10 mouse cellular contexts compared by ENCODE assay signal in the genomic region with DNA sequence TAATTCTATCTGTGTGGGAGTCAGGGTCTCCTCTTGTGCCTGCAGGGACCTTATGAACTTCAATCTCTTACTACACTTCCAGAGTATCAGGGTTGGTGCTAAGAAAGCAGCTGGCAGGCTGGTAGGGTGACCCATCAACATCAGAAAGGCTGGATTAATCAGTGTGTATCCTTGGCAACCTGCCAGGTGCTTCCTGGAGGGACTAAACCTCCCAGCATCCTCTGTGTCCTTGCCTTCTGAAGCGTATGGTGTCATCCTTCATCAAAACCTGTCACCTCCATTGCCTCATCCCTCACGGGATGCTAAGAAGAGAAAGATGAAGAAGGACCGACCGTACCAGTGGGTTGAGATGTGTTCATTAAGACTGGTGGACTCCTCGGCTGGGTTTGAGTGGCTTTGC. TPM values are rescaled to one million over a fixed set of nuclear protein-coding genes. Genes with fewer than 3 reads are reported as not detected.
DNase-seq lines count a peak whose midpoint lies in the region; ATAC-seq lines count a peak whose summit lies in the region.
"Had no signal": no experiment of that assay in that cellular context is flagged by ENCODE, and none has a peak within 500 bp of the region (broad histone marks: within the 10 kb centered on the region; RNA-seq: fewer than 3 reads in every experiment).

No protein-coding gene starts in this region.

- H3K4me1 ChIP-seq in heart, embryonic 15.5 days (replicated peaks), result peaks cover 9% of the 10 kb centered on the region
- H3K4me1 ChIP-seq in hindbrain, embryonic 12.5 days, result peaks cover 42% of the 10 kb centered on the region
- peaks cover 27% of the 10 kb centered on the region for H3K4me1 ChIP-seq in midbrain, embryonic 15.5 days
- H3K4me1 ChIP-seq: liver, embryonic 13.5 days had no signal

- no peak overlapping the region for H3K9ac ChIP-seq in heart, embryonic 15.5 days
- H3K9ac ChIP-seq in hindbrain, embryonic 12.5 days, result no peak overlapping the region
- H3K9ac ChIP-seq in midbrain, embryonic 15.5 days, result no peak overlapping the region
- H3K9ac ChIP-seq: liver, embryonic 13.5 days had no signal

- H3K9me3 ChIP-seq in heart, embryonic 15.5 days (replicated peaks), result no peaks in the 10 kb centered on the region
- no peaks in the 10 kb centered on the region for H3K9me3 ChIP-seq in hindbrain, embryonic 12.5 days (replicated peaks)
- H3K9me3 ChIP-seq in midbrain, embryonic 15.5 days, result no peaks in the 10 kb centered on the region
- H3K9me3 ChIP-seq: liver, embryonic 13.5 days had no signal

- H3K36me3 ChIP-seq in heart, embryonic 15.5 days, result no peaks in the 10 kb centered on the region
- peaks cover 11% of the 10 kb centered on the region; the same call in 1 of the 2 replicates for H3K36me3 ChIP-seq in hindbrain, embryonic 12.5 days
- H3K36me3 ChIP-seq in midbrain, embryonic 15.5 days (replicated peaks), result no peaks in the 10 kb centered on the region
- H3K36me3 ChIP-seq: liver, embryonic 13.5 days had no signal

- H3K27me3 ChIP-seq in heart, embryonic 15.5 days, result peaks cover 6% of the 10 kb centered on the region; the same call in 1 of the 2 replicates
- no peaks in the 10 kb centered on the region for H3K27me3 ChIP-seq in hindbrain, embryonic 12.5 days
- no peaks in the 10 kb centered on the region for H3K27me3 ChIP-seq in midbrain, embryonic 15.5 days (replicated peaks)
- H3K27me3 ChIP-seq: liver, embryonic 13.5 days had no signal

- intact Hi-C loops in heart, postnatal 36 days (cut with DNase I), result no loop called here

- H3K4me3 ChIP-seq in heart, embryonic 15.5 days, result no peak overlapping the region
- no peak overlapping the region for H3K4me3 ChIP-seq in hindbrain, embryonic 12.5 days
- H3K4me3 ChIP-seq in midbrain, embryonic 15.5 days, result no peak overlapping the region
- H3K4me3 ChIP-seq: liver, embryonic 13.5 days had no signal

- peak overlapping the region; percentile 16 for H3K27ac ChIP-seq in heart, embryonic 15.5 days
- H3K27ac ChIP-seq in hindbrain, embryonic 12.5 days, result peak overlapping the region; percentile 79
- peak overlapping the region; percentile 65 for H3K27ac ChIP-seq in midbrain, embryonic 15.5 days
- H3K27ac ChIP-seq: liver, embryonic 13.5 days had no signal

- DNase-seq in heart, postnatal 36 days, result no peak
- peak; percentile 65 to 70 for DNase-seq in adrenal gland, postnatal 36 days
- DNase-seq in gastrocnemius, postnatal 4 days (ENCODE audit: low spot score in 2 of 2), result no peak
- no peak for DNase-seq in ovary, postnatal 14 days (ENCODE audit: low spot score)
- DNase-seq in embryo, embryonic 9.5 days (ENCODE audit: extremely low spot score), result no peak
- DNase-seq: liver, embryonic 13.5 days had no signal

- H3K4me2 ChIP-seq in heart, embryonic 15.5 days, result no peak overlapping the region
- H3K4me2 ChIP-seq in hindbrain, embryonic 12.5 days (replicated peaks), result no peak overlapping the region
- no peak overlapping the region for H3K4me2 ChIP-seq in midbrain, embryonic 15.5 days
- H3K4me2 ChIP-seq: liver, embryonic 13.5 days had no signal

- 64% methylated on average over 5 of the region's 5 CpGs for WGBS in heart, embryonic 15.5 days
- WGBS in hindbrain, embryonic 12.5 days, result 40% methylated on average over 5 of the region's 5 CpGs
- 26% methylated on average over 5 of the region's 5 CpGs for WGBS in midbrain, embryonic 15.5 days

- ATAC-seq in heart, embryonic 15.5 days (replicated peaks; ENCODE audit: insufficient number of reproducible peaks, insufficient read depth, low FRiP score, low read depth), result no peak
- peak; percentile 79 for ATAC-seq in hindbrain, embryonic 12.5 days (ENCODE audit: low FRiP score)
- ATAC-seq in midbrain, embryonic 15.5 days (replicated peaks), result peak; percentile 63

RNA-seq across cellular contexts. Expression of a gene that starts 8.0 kb away (rescaled TPM):
- polyA plus RNA-seq in heart, embryonic 15.5 days (2015; fragmentation: Nextera tagmentation; extraction: Ambion mirVana), result 7.9 and 9.8 TPM in 2 replicates
- total RNA-seq in heart, postnatal 36 days (2021), result 1 to 10 TPM; 4.3 to 5.2 TPM
- 1 to 10 TPM; 5.2 to 6.9 TPM for total RNA-seq in adrenal gland, postnatal 36 days (2021)
- polyA plus RNA-seq in hindbrain, embryonic 12.5 days (2016; fragmentation: Nextera tagmentation; extraction: Ambion mirVana), result 59.6 and 62.0 TPM in 2 replicates
- 49.0 and 57.0 TPM in 2 replicates for polyA plus RNA-seq in midbrain, embryonic 15.5 days (2015; fragmentation: Nextera tagmentation; extraction: Ambion mirVana)
- 10 to 100 TPM; 31.1 to 31.8 TPM for total RNA-seq in gastrocnemius, postnatal 4 days (2021)
- total RNA-seq: CH12.LX had no signal

RNA-seq across cellular contexts. Expression of a gene that starts 23.4 kb away (rescaled TPM):
- not detected in 2 replicates for polyA plus RNA-seq in heart, embryonic 15.5 days (2015; fragmentation: Nextera tagmentation; extraction: Ambion mirVana)
- total RNA-seq in heart, postnatal 36 days (2021), result not detected
- total RNA-seq in adrenal gland, postnatal 36 days (2021), result not detected
- polyA plus RNA-seq in hindbrain, embryonic 12.5 days (2016; fragmentation: Nextera tagmentation; extraction: Ambion mirVana), result not detected in 2 replicates
- not detected in 2 replicates for polyA plus RNA-seq in midbrain, embryonic 15.5 days (2015; fragmentation: Nextera tagmentation; extraction: Ambion mirVana)
- total RNA-seq in gastrocnemius, postnatal 4 days (2021), result not detected
- total RNA-seq: CH12.LX had no signal
- polyA plus RNA-seq: liver, embryonic 13.5 days had no signal

Comparison
In these comparisons a context has a peak if more than half of its experiments do, and no peak if none do; other contexts are left out.
1. H3K27ac ChIP-seq: peak in every context shown above with its lines; median percentile 79 in hindbrain, embryonic 12.5 days; 65 in midbrain, embryonic 15.5 days; 16 in heart, embryonic 15.5 days.
2. DNase-seq: peak in adrenal gland, postnatal 36 days (2 of 2); none in heart, postnatal 36 days (0 of 2), gastrocnemius, postnatal 4 days (0 of 2), ovary, postnatal 14 days (single experiment) and embryo, embryonic 9.5 days (single experiment).
3. RNA of a gene that starts 8.0 kb away (total RNA-seq): 31.1 to 31.8 TPM in gastrocnemius, postnatal 4 days; 5.2 to 6.9 TPM in adrenal gland, postnatal 36 days and 4.3 to 5.2 TPM in heart, postnatal 36 days; every median in the first group is over 4 times any median in the second.